Mouse (Mus musculus) hindbrain, postnatal 0 days (tissue): ENCODE data around the gene Clspn. TPM values are rescaled to one million over a fixed set of nuclear protein-coding genes. Genes with fewer than 3 reads are reported as not detected.

Experiments used
- ATAC-seq: fragments of 200-750 bp; cut with Nextera tagmentation; 2 replicates; pipeline ENCODE4 v1.8.0; 2017; ENCODE audit warnings: mild to moderate bottlenecking, moderate TSS enrichment, moderate library complexity
- DNase-seq: peaks from one replicate; pipeline ENCODE4 v3.0.0-alpha.2; 2015; ENCODE audit warnings: low spot score
- H3K27ac ChIP-seq: fragments of 300-500 bp; sonication (generic); 2 replicates; pipeline ENCODE4 v1.5.1; 2014; ENCODE audit warnings: mild to moderate bottlenecking
- H3K27me3 ChIP-seq: fragments of 300-500 bp; sonication (generic); 2 replicates; pipeline ENCODE4 v1.6.1; 2014; ENCODE audit warnings: low read length, mixed read lengths; ENCODE audit not compliant: insufficient read depth
- H3K36me3 ChIP-seq: fragments of 300-500 bp; sonication (generic); 2 replicates; pipeline ENCODE4 v1.6.1; 2014; ENCODE audit warnings: low read length, mixed read lengths; ENCODE audit not compliant: insufficient read depth
- H3K4me1 ChIP-seq: fragments of 300-500 bp; sonication (generic); 2 replicates; pipeline ENCODE4 v1.6.1; 2014; ENCODE audit warnings: antibody characterized with exemption, low read length, mixed read lengths; ENCODE audit not compliant: insufficient read depth
- H3K4me2 ChIP-seq: fragments of 300-500 bp; sonication (generic); 2 replicates; pipeline ENCODE4 v1.6.1; 2014; ENCODE audit warnings: low read depth, mild to moderate bottlenecking, low read length, moderate library complexity, mixed read lengths
- H3K4me3 ChIP-seq: fragments of 300-500 bp; sonication (generic); 2 replicates; pipeline ENCODE4 v1.5.1; 2014; ENCODE audit warnings: low read length
- H3K9ac ChIP-seq: fragments of 300-500 bp; sonication (generic); replicated peaks from 2 replicates; pipeline ENCODE4 v1.6.1; 2014; ENCODE audit warnings: mild to moderate bottlenecking, low read length, moderate library complexity, mixed read lengths
- H3K9me3 ChIP-seq: fragments of 300-500 bp; sonication (generic); 2 replicates; pipeline ENCODE4 v1.6.1; 2016; ENCODE audit warnings: low read length, mixed read lengths
- CTCF ChIP-seq: IDR thresholded peaks from 2 replicates; pipeline ENCODE4 v1.5.1; 2016; ENCODE audit warnings: antibody characterized with exemption, control low read depth, low read depth
- WGBS: fragments of 180-500 bp; shearing (Covaris S2); extraction: QIAGEN DNeasy Blood & Tissue Kit; methylation state at CpG from one replicate; pipeline ENCODE4 v1.1.7; 2014; 5-methylcytosine and 5-hydroxymethylcytosine counted together
- polyA plus RNA-seq: library from polyadenylated mRNA; unstranded; fragments of >200 nt; fragmentation: Nextera tagmentation; extraction: Ambion mirVana; gene quantifications from 2 replicates; pipeline ENCODE4 v1.2.1, GENCODE M21; 2015
- total RNA-seq: library from RNA; depleted of rRNA; stranded (reverse); fragments of >200 nt; gene quantifications from 2 replicates; pipeline ENCODE4 v1.2.3, GENCODE M21; 2014

Gene Clspn
- total and polyA plus RNA-seq, 2 experiments from 2014 or later = 2.0 to 5.9 TPM

DNA sequence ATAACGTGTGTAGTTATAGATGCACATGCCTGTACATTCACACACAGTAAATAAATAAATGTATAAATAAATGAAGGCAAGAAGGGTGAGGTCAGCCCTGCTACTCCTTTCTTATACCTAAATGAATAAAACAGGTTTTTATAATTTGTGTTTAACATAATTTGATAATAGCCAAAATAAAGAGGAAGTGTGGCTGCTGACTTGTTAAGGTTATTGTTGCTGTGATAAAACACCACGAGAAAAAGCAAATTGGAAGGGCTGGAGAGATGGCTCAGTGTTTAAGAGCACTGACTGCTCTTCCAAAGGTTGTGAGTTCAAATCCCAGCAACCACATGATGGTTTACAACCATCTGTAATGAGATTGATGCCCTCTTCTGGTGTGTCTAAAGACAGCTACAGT lies 22.3 kb downstream of the Clspn start:
- Histone ChIP-seq H3K27me3 (no peaks in the 10 kb centered on the region), H3K27ac (no peak overlapping the region), H3K9me3 (no peaks in the 10 kb centered on the region), H3K9ac (no peak overlapping the region), H3K4me3 (no peak overlapping the region), H3K36me3 (0 out of 2 replicates have a peak, but pooled peaks cover 2% of the 10 kb centered on the region), H3K4me2 (no peak overlapping the region), H3K4me1 (no peaks in the 10 kb centered on the region)
- TF ChIP-seq CTCF = no peak
- DNase-seq (no peak), ATAC-seq (no peak)
- whole genome bisulfite sequencing = 88% methylated on average over 2 of the region's 2 CpGs

DNA sequence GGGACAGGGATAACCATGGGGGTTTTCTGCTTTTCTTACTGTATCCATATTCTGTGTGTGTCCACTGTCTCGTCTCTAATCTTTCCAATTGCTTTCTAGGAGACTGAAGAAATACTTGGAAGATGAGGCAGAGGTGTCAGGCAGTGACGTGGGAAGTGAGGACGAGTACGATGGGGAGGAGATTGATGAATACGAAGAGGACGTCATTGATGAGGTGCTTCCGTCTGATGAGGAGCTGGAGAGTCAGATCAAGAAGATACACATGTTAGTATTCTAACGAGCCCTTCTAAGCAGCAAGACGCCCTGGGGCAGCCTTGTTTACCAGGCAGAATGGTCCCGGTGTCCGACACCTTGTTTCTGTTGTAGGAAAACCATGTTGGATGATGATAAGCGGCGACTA lies 29.0 kb downstream of the Clspn start:
- H3K9ac ChIP-seq = no peak overlapping the region
- 0 out of 2 replicates have a peak, but pooled peaks cover 7% of the 10 kb centered on the region for H3K36me3 ChIP-seq
- H3K27me3 ChIP-seq = no peaks in the 10 kb centered on the region
- DNase-seq (no peak), ATAC-seq (no peak)
- TF ChIP-seq CTCF = no peak
- no peak overlapping the region for H3K4me2 ChIP-seq
- H3K9me3 ChIP-seq = no peaks in the 10 kb centered on the region
- H3K4me1 ChIP-seq = no peaks in the 10 kb centered on the region
- H3K27ac ChIP-seq = no peak overlapping the region
- 97% methylated on average over 13 of the region's 13 CpGs for WGBS
- no peak overlapping the region for H3K4me3 ChIP-seq

DNA sequence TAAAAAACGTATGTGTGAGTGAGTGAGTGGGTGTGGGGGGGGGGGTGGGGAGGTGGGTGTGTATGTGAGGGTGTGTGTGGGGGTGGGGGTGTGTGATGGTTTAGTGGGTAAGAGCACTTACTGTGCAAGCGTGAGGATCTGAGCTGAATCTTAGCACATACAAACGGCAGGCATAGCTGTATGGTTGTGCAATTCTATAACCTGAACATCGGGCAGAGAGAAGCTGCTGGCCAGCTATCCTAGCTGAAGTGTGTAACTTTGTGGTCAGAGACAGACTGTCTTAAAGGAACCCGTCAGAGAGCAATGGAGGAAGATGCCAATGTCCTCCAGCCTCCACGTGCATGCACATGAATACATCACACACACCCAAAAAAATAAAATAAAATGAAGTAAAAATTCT lies 35.3 kb downstream of the Clspn start:
- no peak overlapping the region for H3K4me2 ChIP-seq
- ATAC-seq (no peak), DNase-seq (no peak)
- H3K9ac ChIP-seq = no peak overlapping the region
- H3K4me1 ChIP-seq = no peaks in the 10 kb centered on the region
- no peak overlapping the region for H3K4me3 ChIP-seq
- H3K27ac ChIP-seq = no peak overlapping the region
- TF ChIP-seq CTCF = no peak
- H3K9me3 ChIP-seq = no peaks in the 10 kb centered on the region
- 0 out of 2 replicates have a peak, but pooled peaks cover 4% of the 10 kb centered on the region for H3K36me3 ChIP-seq
- no peaks in the 10 kb centered on the region for H3K27me3 ChIP-seq
- WGBS = 88% methylated on average over 6 of the region's 6 CpGs

DNA sequence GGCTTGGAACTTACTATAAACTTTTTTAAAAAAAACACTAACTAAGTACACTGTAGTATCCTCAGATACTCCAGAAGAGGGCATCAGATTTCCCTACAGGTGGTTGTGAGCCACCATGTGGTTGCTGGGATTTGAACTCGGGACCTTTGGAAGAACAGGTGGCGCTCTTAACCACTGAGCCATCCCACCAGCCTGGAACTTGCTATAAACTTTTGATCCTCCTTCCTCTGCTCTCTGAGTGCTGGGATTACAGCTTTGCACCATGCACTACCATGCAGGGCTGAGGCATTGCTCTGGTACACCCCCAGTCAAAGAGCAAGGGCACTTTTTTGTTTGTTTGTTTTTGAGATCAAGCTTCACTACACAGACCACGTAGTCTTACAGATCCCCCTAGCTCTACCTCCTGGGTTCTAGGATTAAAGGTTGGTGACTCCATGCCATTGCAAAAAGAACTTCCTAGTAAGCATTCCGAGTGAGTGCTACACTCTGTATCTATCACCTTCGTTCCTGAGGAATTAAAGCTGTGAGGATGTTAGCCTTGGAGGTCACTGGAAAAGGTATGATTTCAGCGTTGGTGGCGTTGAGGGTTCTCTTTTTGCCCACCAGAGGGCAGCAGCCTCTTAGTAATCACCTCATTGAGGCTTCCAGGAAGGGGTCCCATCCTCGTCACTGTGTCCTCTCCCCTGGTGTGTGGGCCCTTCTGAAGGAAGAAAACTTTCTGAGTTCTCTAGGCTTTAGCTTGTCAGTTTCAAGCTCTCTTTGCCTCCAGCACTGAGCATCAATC lies 43.4 kb downstream of the Clspn start:
- TF ChIP-seq CTCF = peak; percentile 94
- ATAC-seq = peak; percentile 49; the same call in 1 of the 2 replicates
- Histone ChIP-seq H3K9ac (no peak overlapping the region), H3K4me2 (no peak overlapping the region), H3K36me3 (no peaks in the 10 kb centered on the region), H3K27ac (no peak overlapping the region), H3K9me3 (no peaks in the 10 kb centered on the region), H3K4me1 (peaks cover 7% of the 10 kb centered on the region; the same call in 1 of the 2 replicates), H3K27me3 (no peaks in the 10 kb centered on the region), H3K4me3 (no peak overlapping the region)
- WGBS = 33% methylated on average over 8 of the region's 8 CpGs
- peak; percentile 88 for DNase-seq

DNA sequence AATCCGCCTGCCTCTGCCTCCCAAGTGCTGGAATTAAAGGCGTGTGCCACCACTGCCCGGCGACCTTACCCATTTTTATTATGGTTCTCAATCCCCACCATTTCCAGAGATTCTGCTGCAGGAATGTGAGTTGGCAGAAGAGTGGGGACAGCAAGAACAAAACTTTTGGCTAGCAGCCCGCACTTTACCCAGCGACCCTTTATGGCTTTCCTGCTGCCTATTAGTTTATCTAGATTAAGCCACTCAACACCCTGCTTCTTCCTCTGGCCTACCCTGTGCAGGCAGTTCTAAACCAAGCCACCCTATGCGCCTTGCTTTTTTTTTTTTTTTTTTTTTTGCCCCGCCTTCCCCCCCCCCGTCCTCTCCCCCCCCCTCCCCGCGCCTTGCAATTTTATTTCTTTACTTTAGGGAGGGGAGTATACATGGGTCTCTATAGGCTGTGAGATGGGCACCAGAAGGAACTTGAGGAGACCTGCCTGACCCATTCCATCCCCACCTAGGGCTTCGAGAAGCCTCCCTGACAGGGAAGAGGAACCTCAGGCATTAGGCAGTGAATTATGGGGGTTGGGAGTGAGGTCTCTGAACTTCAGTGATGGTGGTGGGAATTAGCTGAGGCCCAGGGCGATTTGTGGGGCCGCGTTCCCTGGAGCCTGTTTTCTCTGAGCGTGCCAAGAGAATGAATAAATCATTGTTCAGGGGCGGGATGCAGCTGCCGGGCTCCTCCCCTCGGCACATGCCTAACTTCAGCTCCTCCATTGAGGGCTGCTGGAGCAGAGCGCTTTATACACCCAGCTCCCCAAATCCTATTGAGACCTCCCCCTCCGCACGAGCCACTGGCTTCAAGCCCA lies 45.1 kb downstream of the Clspn start:
- H3K9ac ChIP-seq = peak overlapping the region; percentile 15; the same call in 1 of the 2 replicates
- H3K4me1 ChIP-seq = peaks cover 7% of the 10 kb centered on the region; the same call in 1 of the 2 replicates
- H3K27ac ChIP-seq = no peak overlapping the region
- no peaks in the 10 kb centered on the region for H3K27me3 ChIP-seq
- H3K36me3 ChIP-seq = no peaks in the 10 kb centered on the region
- no peak overlapping the region for H3K4me3 ChIP-seq
- WGBS = 16% methylated on average over 20 of the region's 22 CpGs
- H3K9me3 ChIP-seq = no peaks in the 10 kb centered on the region
- H3K4me2 ChIP-seq = peak overlapping the region; percentile 38
- no peak for TF ChIP-seq CTCF
- ATAC-seq = peak; percentile 77; the same call in 1 of the 2 replicates
- peak; percentile 71 for DNase-seq

- Histone ChIP-seq H3K27ac (no peak overlapping the region), H3K9me3 (no peaks in the 10 kb centered on the region), H3K4me1 (peaks cover 7% of the 10 kb centered on the region; the same call in 1 of the 2 replicates), H3K4me2 (peak overlapping the region; percentile 38), H3K9ac (peak overlapping the region; percentile 15; the same call in 1 of the 2 replicates), H3K4me3 (no peak overlapping the region), H3K36me3 (no peaks in the 10 kb centered on the region), H3K27me3 (no peaks in the 10 kb centered on the region)
- WGBS = 13% methylated on average over 6 of the region's 6 CpGs
- DNase-seq (no peak), ATAC-seq (no peak; the same call in 1 of the 2 replicates)
- TF ChIP-seq CTCF = no peak
Observed at GRCm38 (mm10) chr4:126602445-126602762, 45.7 kb downstream of the Clspn start.
